Comparison of ENCODE assay signal across 10 mouse cellular contexts in genomic region chr7:105569512-105570496, GRCm38 (mm10). TPM values are rescaled to one million over a fixed set of nuclear protein-coding genes. Genes with fewer than 3 reads are reported as not detected.
DNase-seq lines count a peak whose midpoint lies in the region; ATAC-seq and TF ChIP-seq lines count a peak whose summit lies in the region.
"Had no signal": no experiment of that assay in that cellular context is flagged by ENCODE, and none has a peak within 500 bp of the region (broad histone marks: within the 10 kb centered on the region; RNA-seq: fewer than 3 reads in every experiment).

No protein-coding gene starts in this region.

- peak overlapping the region; percentile 30 for H3K4me3 ChIP-seq in forebrain, embryonic 10.5 days
- no peak overlapping the region for H3K4me3 ChIP-seq in limb, embryonic 14.5 days (replicated peaks; ENCODE audit: low read length)
- H3K4me3 ChIP-seq: heart, embryonic 15.5 days had no signal

- peak; percentile 9; the same call in 1 of the 2 replicates for ATAC-seq in frontal cortex, adult (ENCODE audit: low TSS enrichment)
- ATAC-seq in limb, embryonic 14.5 days (ENCODE audit: low FRiP score, low read depth) = no peak

- no peak for TF ChIP-seq CTCF in brain, embryonic 14.5 days (IDR thresholded peaks at IDR 0.05; ENCODE audit: borderline replicate concordance, extremely low read depth, insufficient read depth, insufficient read length)

- no peak for DNase-seq in frontal cortex, postnatal 25 days (ENCODE audit: low spot score in 2 of 2)
- DNase-seq in brain, embryonic 14.5 days (ENCODE audit: low read depth) = peak; percentile 82
- no peak for DNase-seq in forebrain, embryonic 10.5 days (ENCODE audit: extremely low spot score, low spot score)
- DNase-seq in limb, embryonic 14.5 days (ENCODE audit: low spot score) = no peak
- no peak for DNase-seq in spleen, postnatal 10 days (ENCODE audit: low spot score in 2 of 2)
- no peak for DNase-seq in adrenal gland, adult 2 months
- DNase-seq in urinary bladder, postnatal 4 days (ENCODE audit: low spot score in 2 of 2) = no peak

- TF ChIP-seq POLR2A in brain, embryonic 14.5 days (IDR thresholded peaks at IDR 0.05; ENCODE audit: borderline replicate concordance, extremely low read depth, insufficient read depth, insufficient read length, poor library complexity, severe bottlenecking) = no peak
- no peak for TF ChIP-seq POLR2A in limb, embryonic 14.5 days (IDR thresholded peaks at IDR 0.05; ENCODE audit: borderline replicate concordance, extremely low read depth, insufficient read depth, insufficient read length)

- 0 out of 2 replicates have a peak overlapping the region, but pooled peaks have one; percentile 28 for H3K9ac ChIP-seq in limb, embryonic 14.5 days (ENCODE audit: low read depth, low read length, severe bottlenecking)
- H3K9ac ChIP-seq: heart, embryonic 15.5 days; liver, embryonic 14.5 days had no signal

- H3K4me2 ChIP-seq in limb, embryonic 14.5 days (replicated peaks; ENCODE audit: low read depth, low read length, severe bottlenecking) = no peak overlapping the region
- H3K4me2 ChIP-seq: heart, embryonic 15.5 days had no signal

- no peaks in the 10 kb centered on the region for H3K9me3 ChIP-seq in forebrain, embryonic 10.5 days
- no peaks in the 10 kb centered on the region for H3K9me3 ChIP-seq in limb, embryonic 14.5 days (ENCODE audit: control insufficient read depth, low read length)
- H3K9me3 ChIP-seq: heart, embryonic 15.5 days had no signal

- H3K27ac ChIP-seq in forebrain, embryonic 10.5 days = peak overlapping the region; percentile 74
- 0 out of 2 replicates have a peak overlapping the region, but pooled peaks have one; percentile 13 for H3K27ac ChIP-seq in limb, embryonic 14.5 days (replicated peaks; ENCODE audit: low read depth, low read length)
- H3K27ac ChIP-seq: heart, embryonic 15.5 days; liver, embryonic 14.5 days had no signal

- H3K36me3 ChIP-seq in forebrain, embryonic 10.5 days (replicated peaks) = peaks cover 60% of the 10 kb centered on the region
- H3K36me3 ChIP-seq in limb, embryonic 14.5 days (ENCODE audit: control insufficient read depth, insufficient read depth, low read length) = peaks cover 46% of the 10 kb centered on the region

- H3K27me3 ChIP-seq in forebrain, embryonic 10.5 days (ENCODE audit: poor library complexity, severe bottlenecking) = no peaks in the 10 kb centered on the region
- H3K27me3 ChIP-seq in limb, embryonic 14.5 days (ENCODE audit: control insufficient read depth, insufficient read depth, low read length) = no peaks in the 10 kb centered on the region
- H3K27me3 ChIP-seq: heart, embryonic 15.5 days had no signal

- peaks cover 30% of the 10 kb centered on the region for H3K4me1 ChIP-seq in forebrain, embryonic 10.5 days
- peaks cover 18% of the 10 kb centered on the region for H3K4me1 ChIP-seq in limb, embryonic 14.5 days (ENCODE audit: control insufficient read depth, insufficient read depth, low read length)

- WGBS in forebrain, embryonic 10.5 days = 20% methylated on average over 12 of the region's 12 CpGs
- 28% methylated on average over 12 of the region's 12 CpGs for WGBS in limb, embryonic 14.5 days

RNA-seq across cellular contexts. Expression of gene Apbb1, which starts 11.6 kb away (rescaled TPM):
- polyA plus RNA-seq in brain, embryonic 14.5 days (2012; rRNA removed) = 304 and 347 TPM in 2 replicates
- 105 and 106 TPM in 2 replicates for polyA plus RNA-seq in forebrain, embryonic 10.5 days (2016; fragmentation: Nextera tagmentation; extraction: Ambion mirVana)
- polyA plus RNA-seq in limb, embryonic 14.5 days (2012; rRNA removed) = 55.1 and 80.3 TPM in 2 replicates
- polyA plus RNA-seq in limb, embryonic 14.5 days (2014; fragmentation: Nextera tagmentation; extraction: Ambion mirVana) = 30.3 and 34.5 TPM in 2 replicates
- 10 to 100 TPM; 12.0 to 22.4 TPM for total RNA-seq in adrenal gland, adult 2 months (2021)
- 49.1 and 61.8 TPM in 2 replicates for polyA plus RNA-seq in adrenal gland, adult 2 months (2012; rRNA removed)

RNA-seq across cellular contexts. Expression of gene Smpd1, which starts 15.6 kb away (rescaled TPM):
- polyA plus RNA-seq in brain, embryonic 14.5 days (2012; rRNA removed) = 51.2 and 59.6 TPM in 2 replicates
- 29.0 and 29.7 TPM in 2 replicates for polyA plus RNA-seq in forebrain, embryonic 10.5 days (2016; fragmentation: Nextera tagmentation; extraction: Ambion mirVana)
- polyA plus RNA-seq in limb, embryonic 14.5 days (2012; rRNA removed) = 33.7 and 45.5 TPM in 2 replicates
- polyA plus RNA-seq in limb, embryonic 14.5 days (2014; fragmentation: Nextera tagmentation; extraction: Ambion mirVana) = 49.5 and 52.3 TPM in 2 replicates
- 10 to 100 TPM; 56.2 to 68.5 TPM for total RNA-seq in adrenal gland, adult 2 months (2021)
- 74.0 and 75.4 TPM in 2 replicates for polyA plus RNA-seq in adrenal gland, adult 2 months (2012; rRNA removed)

RNA-seq across cellular contexts. Expression of gene Hpx, which starts 30.1 kb away (rescaled TPM):
- polyA plus RNA-seq in brain, embryonic 14.5 days (2012; rRNA removed) = 0.45 and 0.74 TPM in 2 replicates
- polyA plus RNA-seq in forebrain, embryonic 10.5 days (2016; fragmentation: Nextera tagmentation; extraction: Ambion mirVana) = 0.33 TPM in 1 of 2 replicates, not detected in the other
- 0.96 and 1.1 TPM in 2 replicates for polyA plus RNA-seq in limb, embryonic 14.5 days (2012; rRNA removed)
- polyA plus RNA-seq in limb, embryonic 14.5 days (2014; fragmentation: Nextera tagmentation; extraction: Ambion mirVana) = 0.26 TPM in 1 of 2 replicates, not detected in the other
- 1 to 10 TPM in 1 of 2 experiments, under 1 TPM in 1; 0.52 to 7.0 TPM for total RNA-seq in adrenal gland, adult 2 months (2021)
- 0.25 and 2.0 TPM in 2 replicates for polyA plus RNA-seq in adrenal gland, adult 2 months (2012; rRNA removed)
